In the genomic region with DNA sequence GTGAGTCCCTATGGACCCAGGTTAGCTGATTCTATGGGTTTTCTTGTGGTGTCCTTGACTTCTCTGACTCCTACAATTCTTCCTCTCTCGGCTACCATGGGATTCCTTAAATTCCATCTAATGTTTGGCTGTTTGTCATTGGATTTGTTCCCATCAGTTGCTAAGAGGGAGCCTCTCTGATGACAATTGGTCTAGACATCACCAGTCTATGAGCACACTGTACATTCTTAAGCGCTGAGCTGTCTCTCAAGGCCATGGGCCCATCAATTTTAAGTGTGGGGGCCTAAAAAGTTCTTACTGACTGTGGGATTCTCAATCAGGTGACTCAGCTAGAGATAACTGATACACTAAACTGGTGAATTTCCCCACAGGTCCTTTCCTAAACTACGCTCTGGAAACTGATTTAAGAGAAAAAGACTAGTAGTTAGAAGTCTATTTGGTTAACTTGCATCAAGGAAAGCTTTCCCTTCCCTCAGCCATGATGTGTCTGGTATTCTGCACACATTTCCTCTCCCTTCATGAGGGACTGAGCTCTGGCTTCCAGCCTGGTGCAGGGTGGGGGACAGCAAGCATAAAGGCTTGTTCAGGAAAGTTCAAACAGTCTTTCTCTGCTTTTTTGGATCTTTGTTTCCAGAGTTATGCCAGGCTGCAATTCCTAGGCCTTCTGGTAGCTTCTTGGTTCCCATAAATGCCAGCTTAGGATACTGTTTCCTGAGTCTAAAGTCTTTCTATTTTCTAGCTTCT, we compare ENCODE assay signal across 16 mouse cellular contexts.
DNase-seq lines count a peak whose midpoint lies in the region; ATAC-seq and TF ChIP-seq lines count a peak whose summit lies in the region.
"Had no signal": no experiment of that assay in that cellular context is flagged by ENCODE, and none has a peak within 500 bp of the region (broad histone marks: within the 10 kb centered on the region; RNA-seq: fewer than 3 reads in every experiment).

No protein-coding gene starts in this region.

- no peak overlapping the region for H3K4me3 ChIP-seq in forebrain, embryonic 10.5 days
- no peak overlapping the region for H3K4me3 ChIP-seq in forebrain, embryonic 15.5 days
- H3K4me3 ChIP-seq in intestine, embryonic 14.5 days (ENCODE audit: low read depth, low read length), result no peak overlapping the region
- no peak overlapping the region for H3K4me3 ChIP-seq in intestine, postnatal 0 days (ENCODE audit: low read depth, low read length)
- H3K4me3 ChIP-seq: liver, embryonic 15.5 days; megakaryocyte, embryonic 14.5 days; stomach, embryonic 15.5 days had no signal

- no peak for ATAC-seq in forebrain, embryonic 15.5 days (replicated peaks)
- no peak for ATAC-seq in intestine, embryonic 14.5 days (replicated peaks; ENCODE audit: low FRiP score, low TSS enrichment, low read depth)
- ATAC-seq in intestine, postnatal 0 days, result no peak
- no peak for ATAC-seq in frontal cortex, adult (ENCODE audit: low TSS enrichment)

- H3K4me1 ChIP-seq in forebrain, embryonic 10.5 days, result peaks cover 53% of the 10 kb centered on the region
- peaks cover 34% of the 10 kb centered on the region for H3K4me1 ChIP-seq in forebrain, embryonic 15.5 days
- H3K4me1 ChIP-seq in intestine, embryonic 14.5 days (replicated peaks; ENCODE audit: control insufficient read depth, insufficient read depth, low read length), result peaks cover 16% of the 10 kb centered on the region
- H3K4me1 ChIP-seq in intestine, postnatal 0 days (replicated peaks; ENCODE audit: control insufficient read depth, insufficient read depth, low read length), result no peaks in the 10 kb centered on the region
- H3K4me1 ChIP-seq: stomach, embryonic 15.5 days had no signal

- WGBS in forebrain, embryonic 10.5 days, result 85% methylated on average over 3 of the region's 3 CpGs
- WGBS in forebrain, embryonic 15.5 days, result 84% methylated on average over 3 of the region's 3 CpGs
- WGBS in intestine, embryonic 14.5 days, result 81% methylated on average over 3 of the region's 3 CpGs
- WGBS in intestine, postnatal 0 days, result 79% methylated on average over 3 of the region's 3 CpGs

- no peak overlapping the region for H3K9ac ChIP-seq in forebrain, embryonic 15.5 days (replicated peaks)
- H3K9ac ChIP-seq in intestine, embryonic 14.5 days (ENCODE audit: low read length), result no peak overlapping the region
- H3K9ac ChIP-seq in intestine, postnatal 0 days (ENCODE audit: low read depth, low read length), result no peak overlapping the region
- H3K9ac ChIP-seq: liver, embryonic 15.5 days; stomach, embryonic 15.5 days had no signal

- no peaks in the 10 kb centered on the region; the same call in 1 of the 2 replicates for H3K36me3 ChIP-seq in forebrain, embryonic 10.5 days (replicated peaks)
- no peaks in the 10 kb centered on the region for H3K36me3 ChIP-seq in forebrain, embryonic 15.5 days
- H3K36me3 ChIP-seq in intestine, embryonic 14.5 days (ENCODE audit: control insufficient read depth, insufficient read depth, low read length), result no peaks in the 10 kb centered on the region
- H3K36me3 ChIP-seq in intestine, postnatal 0 days (ENCODE audit: control insufficient read depth, insufficient read depth), result no peaks in the 10 kb centered on the region
- H3K36me3 ChIP-seq: liver, embryonic 15.5 days; stomach, embryonic 15.5 days had no signal

- no peak for DNase-seq in forebrain, embryonic 10.5 days (ENCODE audit: extremely low spot score, low spot score)
- DNase-seq in intestine, embryonic 14.5 days (ENCODE audit: low spot score), result peak; percentile 47
- DNase-seq in right cerebral cortex, postnatal 10 days (ENCODE audit: low spot score in 2 of 2), result peak; percentile 49 to 56
- DNase-seq in right cerebral cortex, postnatal 14 days, result no peak
- no peak for DNase-seq in left cerebral cortex, postnatal 4 days
- DNase-seq: cerebellum, adult 8-10 months; gastrocnemius, postnatal 10 days; heart, postnatal 14 days; kidney, adult 8-10 months; thymus, postnatal 25 days had no signal

- H3K27me3 ChIP-seq in forebrain, embryonic 10.5 days (ENCODE audit: poor library complexity, severe bottlenecking), result no peaks in the 10 kb centered on the region
- H3K27me3 ChIP-seq in forebrain, embryonic 15.5 days, result no peaks in the 10 kb centered on the region
- H3K27me3 ChIP-seq in intestine, embryonic 14.5 days (replicated peaks; ENCODE audit: control insufficient read depth, insufficient read depth, low read length), result no peaks in the 10 kb centered on the region
- H3K27me3 ChIP-seq in intestine, postnatal 0 days (replicated peaks; ENCODE audit: control insufficient read depth, insufficient read depth, low read length), result no peaks in the 10 kb centered on the region
- H3K27me3 ChIP-seq: liver, embryonic 15.5 days; megakaryocyte, embryonic 14.5 days; stomach, embryonic 15.5 days had no signal

- no peaks in the 10 kb centered on the region for H3K9me3 ChIP-seq in forebrain, embryonic 10.5 days
- H3K9me3 ChIP-seq in forebrain, embryonic 15.5 days, result no peaks in the 10 kb centered on the region
- H3K9me3 ChIP-seq in intestine, embryonic 14.5 days (ENCODE audit: control insufficient read depth, low read length), result no peaks in the 10 kb centered on the region
- no peaks in the 10 kb centered on the region for H3K9me3 ChIP-seq in intestine, postnatal 0 days (ENCODE audit: control insufficient read depth)
- H3K9me3 ChIP-seq: liver, embryonic 15.5 days; megakaryocyte, embryonic 14.5 days; stomach, embryonic 15.5 days had no signal

- no peak overlapping the region for H3K4me2 ChIP-seq in forebrain, embryonic 15.5 days (replicated peaks)
- no peak overlapping the region for H3K4me2 ChIP-seq in intestine, embryonic 14.5 days (ENCODE audit: low read length)
- H3K4me2 ChIP-seq in intestine, postnatal 0 days (replicated peaks; ENCODE audit: low read depth), result no peak overlapping the region
- H3K4me2 ChIP-seq: liver, embryonic 15.5 days; stomach, embryonic 15.5 days had no signal

- intact Hi-C loops in left cerebral cortex, postnatal 4 days (cut with DNase I), result no loop called here

- TF ChIP-seq CTCF in intestine, postnatal 0 days (IDR thresholded peaks at IDR 0.05; ENCODE audit: low read depth), result no peak

- H3K27ac ChIP-seq in forebrain, embryonic 10.5 days, result peak overlapping the region; percentile 62; the same call in 1 of the 2 replicates
- no peak overlapping the region for H3K27ac ChIP-seq in forebrain, embryonic 15.5 days (replicated peaks)
- H3K27ac ChIP-seq in intestine, embryonic 14.5 days (ENCODE audit: low read depth), result no peak overlapping the region
- H3K27ac ChIP-seq in intestine, postnatal 0 days (ENCODE audit: low read depth, low read length), result no peak overlapping the region
- H3K27ac ChIP-seq: liver, embryonic 15.5 days; stomach, embryonic 15.5 days had no signal

Comparison
In these comparisons a context has a peak if more than half of its experiments do, and no peak if none do; other contexts are left out.
1. DNase-seq: peak in intestine, embryonic 14.5 days (single experiment) and right cerebral cortex, postnatal 10 days (2 of 2); none in forebrain, embryonic 10.5 days (single experiment), right cerebral cortex, postnatal 14 days (single experiment) and left cerebral cortex, postnatal 4 days (single experiment).